Mouse (Mus musculus) embryonic facial prominence, embryonic 10.5 days (tissue): ENCODE results near the gene Magi1. TPM values are rescaled to one million over a fixed set of nuclear protein-coding genes. Genes with fewer than 3 reads are reported as not detected.

Experiments
- DNase-seq: peaks from one replicate; pipeline ENCODE4 v3.0.0-alpha.2; 2017; ENCODE audit warnings: low spot score
- H3K27ac ChIP-seq: fragments of 300-500 bp; sonication (generic); replicated peaks from 2 replicates; pipeline ENCODE4 v1.5.1; 2016; ENCODE audit warnings: mild to moderate bottlenecking
- H3K27me3 ChIP-seq: fragments of 300-500 bp; sonication (generic); replicated peaks from 2 replicates; pipeline ENCODE4 v1.6.1; 2016; ENCODE audit warnings: low read depth, mild to moderate bottlenecking; ENCODE audit not compliant: poor library complexity, severe bottlenecking
- H3K36me3 ChIP-seq: fragments of 300-500 bp; sonication (generic); replicated peaks from 2 replicates; pipeline ENCODE4 v1.6.1; 2016; ENCODE audit warnings: mild to moderate bottlenecking, moderate library complexity
- H3K4me1 ChIP-seq: fragments of 300-500 bp; sonication (generic); 2 replicates; pipeline ENCODE4 v1.6.1; 2016
- H3K4me3 ChIP-seq: fragments of 300-500 bp; sonication (generic); 2 replicates; pipeline ENCODE4 v1.5.1; 2016; ENCODE audit warnings: mild to moderate bottlenecking, moderate library complexity
- H3K9me3 ChIP-seq: fragments of 300-500 bp; sonication (generic); 2 replicates; pipeline ENCODE4 v1.6.1; 2016; ENCODE audit warnings: mild to moderate bottlenecking
- WGBS: fragments of 180-500 bp; shearing (Covaris S2); methylation state at CpG from one replicate; pipeline ENCODE4 v1.1.7; 2016; 5-methylcytosine and 5-hydroxymethylcytosine counted together
- polyA plus RNA-seq: library from polyadenylated mRNA; unstranded; fragments of >200 nt; fragmentation: Nextera tagmentation; extraction: Ambion mirVana; gene quantifications from 2 replicates; pipeline ENCODE4 v1.2.1, GENCODE M21; 2016

The Magi1 gene
- polyA plus RNA-seq, 1 experiment from 2014 or later = 16.1 TPM

DNA sequence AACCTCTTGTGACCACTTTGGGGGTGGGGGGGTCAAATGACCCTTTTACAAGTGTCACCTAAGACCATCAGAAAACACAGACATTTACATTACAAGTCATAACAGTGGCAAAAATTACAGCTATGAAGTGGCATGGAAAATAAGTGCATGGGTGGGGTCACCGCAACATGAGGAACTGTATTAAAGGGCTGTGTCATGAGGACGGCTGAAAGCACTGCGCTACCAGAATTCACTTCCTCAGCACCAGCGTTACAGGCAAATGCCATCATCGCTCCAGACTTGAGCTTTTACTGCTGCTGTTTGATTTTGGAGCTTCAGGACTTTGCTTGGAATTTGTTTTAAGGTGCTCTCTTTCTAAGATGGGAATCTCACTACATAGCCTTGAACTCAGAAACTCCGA is 62.0 kb downstream of the Magi1 start:
- H3K27ac ChIP-seq = no peak overlapping the region
- 88% methylated on average over 6 of the region's 6 CpGs for WGBS
- H3K36me3 ChIP-seq = no peaks in the 10 kb centered on the region
- no peak for DNase-seq
- H3K9me3 ChIP-seq = no peaks in the 10 kb centered on the region
- no peaks in the 10 kb centered on the region for H3K27me3 ChIP-seq
- H3K4me3 ChIP-seq = no peak overlapping the region
- peaks cover 64% of the 10 kb centered on the region for H3K4me1 ChIP-seq

DNA sequence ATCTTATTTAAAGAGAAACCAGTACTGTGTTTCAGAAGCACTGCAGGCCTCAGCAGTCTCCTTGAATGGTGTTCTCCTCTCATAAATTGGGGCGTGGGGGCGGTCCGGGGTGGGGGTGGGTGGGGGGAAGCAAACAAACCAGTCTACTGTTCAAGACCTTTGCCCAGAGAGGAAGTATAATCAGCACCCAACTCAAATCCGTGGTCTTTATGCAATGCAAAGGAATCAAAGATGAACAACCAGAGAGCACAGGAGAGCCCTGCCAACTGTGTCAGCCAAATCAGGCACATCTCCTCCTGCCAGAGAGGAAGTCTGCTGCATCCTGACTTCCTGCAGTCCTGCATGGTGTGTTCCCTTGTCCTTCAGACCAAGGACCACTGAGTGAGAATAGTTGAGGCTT is 65.6 kb downstream of the Magi1 start:
- Histone ChIP-seq H3K27me3 (no peaks in the 10 kb centered on the region), H3K4me3 (no peak overlapping the region), H3K36me3 (no peaks in the 10 kb centered on the region), H3K4me1 (peaks cover 35% of the 10 kb centered on the region), H3K27ac (no peak overlapping the region), H3K9me3 (no peaks in the 10 kb centered on the region)
- WGBS = 80% methylated on average over 4 of the region's 4 CpGs
- DNase-seq = no peak

DNA sequence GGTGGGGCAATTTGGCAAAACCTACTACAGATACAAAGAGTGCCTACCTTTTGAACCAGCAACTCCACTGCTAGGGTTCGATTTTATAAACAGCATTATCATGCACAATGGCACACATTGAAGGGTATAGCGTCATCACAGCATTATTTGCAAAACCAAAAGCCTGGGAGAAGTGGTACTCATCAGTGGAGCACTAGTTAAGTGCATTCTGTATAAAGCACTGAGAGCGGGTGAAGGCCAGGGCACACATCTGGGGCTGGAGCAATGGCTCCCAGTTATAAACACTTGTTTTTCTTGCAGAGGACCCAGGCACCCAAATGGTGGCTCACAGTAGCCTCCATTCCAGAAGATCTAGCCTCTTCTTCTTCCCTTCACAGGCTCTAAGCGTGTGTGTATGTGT is 67.9 kb downstream of the Magi1 start:
- 93% methylated on average over 4 of the region's 4 CpGs for WGBS

DNA sequence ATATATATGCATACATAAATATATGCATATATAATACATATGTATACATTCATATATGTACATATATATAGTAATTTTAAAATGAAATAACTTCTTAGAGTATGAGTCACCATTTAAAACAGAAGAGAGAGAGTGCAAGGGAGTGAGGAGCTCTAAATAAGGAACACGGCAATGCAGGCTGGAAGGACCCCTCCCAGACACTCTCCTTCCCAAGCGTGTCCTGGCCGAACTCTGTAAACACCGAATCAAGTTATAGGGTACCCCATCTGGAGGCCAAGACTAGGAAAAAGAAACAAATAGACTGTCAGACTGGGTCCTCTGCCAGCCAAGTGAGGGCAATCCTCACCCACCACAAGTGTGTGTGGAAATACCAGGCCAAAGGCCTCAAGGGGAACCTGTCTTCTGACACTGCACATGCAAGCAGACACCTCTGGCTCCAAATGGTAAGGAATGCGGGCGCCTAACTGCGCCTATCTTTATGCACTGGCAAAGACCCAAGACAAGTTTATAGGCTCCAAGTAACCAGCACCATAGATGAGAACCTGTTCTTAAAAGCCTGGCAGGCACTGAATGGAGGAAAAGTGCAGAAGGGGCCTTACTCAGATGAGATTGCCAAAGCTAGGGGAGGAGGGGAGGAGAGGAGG is 68.7 kb downstream of the Magi1 start:
- Histone ChIP-seq H3K27ac (peak overlapping the region; percentile 14; the same call in 1 of the 2 replicates), H3K36me3 (no peaks in the 10 kb centered on the region), H3K27me3 (no peaks in the 10 kb centered on the region), H3K9me3 (no peaks in the 10 kb centered on the region), H3K4me3 (no peak overlapping the region), H3K4me1 (peaks cover 26% of the 10 kb centered on the region)
- DNase-seq = no peak
- 89% methylated on average over 7 of the region's 7 CpGs for WGBS

More for the DNA sequence above, 67.9 kb downstream of the Magi1 start:
- Histone ChIP-seq H3K36me3 (no peaks in the 10 kb centered on the region), H3K4me1 (peaks cover 30% of the 10 kb centered on the region), H3K9me3 (no peaks in the 10 kb centered on the region), H3K4me3 (no peak overlapping the region), H3K27ac (no peak overlapping the region), H3K27me3 (no peaks in the 10 kb centered on the region)
- DNase-seq = no peak

DNA sequence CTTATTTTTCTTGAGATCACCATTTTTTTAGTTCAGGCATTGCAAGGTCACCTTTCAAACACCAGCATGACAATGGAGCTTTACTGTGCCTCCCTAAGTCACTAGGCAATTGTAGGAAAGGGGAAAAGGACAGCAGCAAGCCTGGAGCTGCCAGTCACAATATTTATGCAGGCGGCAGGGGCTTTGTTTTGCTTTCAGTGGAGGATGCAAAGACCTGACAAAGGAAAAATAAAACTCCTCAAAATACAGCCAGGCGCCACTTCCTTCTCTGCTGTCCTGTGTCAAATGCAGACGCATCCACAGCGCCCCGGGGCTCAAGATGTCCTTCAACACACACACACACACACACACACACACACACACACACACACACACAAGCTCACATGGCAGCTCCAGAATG is 77.8 kb downstream of the Magi1 start:
- DNase-seq = no peak
- peaks cover 49% of the 10 kb centered on the region for H3K4me1 ChIP-seq
- WGBS = 35% methylated on average over 5 of the region's 5 CpGs
- peak overlapping the region; percentile 41; the same call in 1 of the 2 replicates for H3K27ac ChIP-seq
- no peaks in the 10 kb centered on the region for H3K36me3 ChIP-seq
- H3K4me3 ChIP-seq = no peak overlapping the region
- no peaks in the 10 kb centered on the region for H3K9me3 ChIP-seq
- H3K27me3 ChIP-seq = no peaks in the 10 kb centered on the region

DNA sequence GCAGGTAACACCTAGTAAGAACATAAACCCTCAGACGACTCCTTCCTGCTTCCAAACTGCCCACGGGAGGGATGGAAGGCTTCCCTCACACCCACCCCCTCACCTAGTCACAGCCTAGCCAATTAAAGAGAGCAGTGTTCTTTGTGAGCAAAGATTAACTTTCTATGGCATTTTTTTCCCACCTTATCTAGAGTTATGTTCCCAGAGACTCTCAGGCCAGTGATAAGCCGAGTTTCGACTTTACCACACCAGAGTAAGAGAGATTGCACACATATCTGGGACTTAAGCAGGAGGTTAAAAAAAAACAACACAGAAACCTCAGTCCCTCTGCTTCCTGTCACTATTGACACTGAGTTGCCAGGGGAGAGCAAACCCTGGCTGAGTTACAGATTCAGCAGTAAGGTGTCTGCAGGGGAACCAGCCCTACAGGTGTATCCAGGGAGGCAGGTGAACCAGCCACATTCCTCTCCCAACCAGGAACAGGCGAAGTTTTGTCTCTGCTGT is 80.0 kb downstream of the Magi1 start:
- DNase-seq = no peak
- peak overlapping the region; percentile 10; the same call in 1 of the 2 replicates for H3K27ac ChIP-seq
- no peaks in the 10 kb centered on the region for H3K36me3 ChIP-seq
- H3K4me1 ChIP-seq = peaks cover 51% of the 10 kb centered on the region
- H3K27me3 ChIP-seq = no peaks in the 10 kb centered on the region
- H3K4me3 ChIP-seq = no peak overlapping the region
- H3K9me3 ChIP-seq = no peaks in the 10 kb centered on the region
- WGBS = 54% methylated on average over 5 of the region's 5 CpGs

DNA sequence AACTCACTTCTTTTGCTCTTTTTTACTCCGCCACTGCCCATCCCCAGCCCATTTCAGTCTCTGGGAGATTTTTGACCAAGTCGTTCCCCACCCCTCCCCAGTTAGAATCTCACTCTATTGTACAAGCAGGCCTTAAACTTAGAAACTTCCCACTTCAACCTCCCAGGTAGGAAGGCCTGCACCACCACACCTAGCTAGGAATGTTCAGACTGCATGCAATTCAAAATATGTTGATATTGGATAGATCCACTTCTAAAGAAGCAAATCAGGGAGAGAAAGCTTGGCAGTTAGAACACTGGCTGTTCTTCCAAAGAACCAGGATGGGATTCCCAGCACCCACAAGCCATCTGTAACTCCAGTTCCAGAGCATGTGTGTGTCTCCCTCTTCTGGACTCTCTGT is 81.8 kb downstream of the Magi1 start:
- H3K4me3 ChIP-seq = no peak overlapping the region
- no peaks in the 10 kb centered on the region for H3K9me3 ChIP-seq
- no peaks in the 10 kb centered on the region for H3K36me3 ChIP-seq
- 95% methylated on average over 2 of the region's 2 CpGs for WGBS
- DNase-seq = no peak
- H3K27ac ChIP-seq = no peak overlapping the region
- peaks cover 51% of the 10 kb centered on the region for H3K4me1 ChIP-seq
- no peaks in the 10 kb centered on the region for H3K27me3 ChIP-seq

DNA sequence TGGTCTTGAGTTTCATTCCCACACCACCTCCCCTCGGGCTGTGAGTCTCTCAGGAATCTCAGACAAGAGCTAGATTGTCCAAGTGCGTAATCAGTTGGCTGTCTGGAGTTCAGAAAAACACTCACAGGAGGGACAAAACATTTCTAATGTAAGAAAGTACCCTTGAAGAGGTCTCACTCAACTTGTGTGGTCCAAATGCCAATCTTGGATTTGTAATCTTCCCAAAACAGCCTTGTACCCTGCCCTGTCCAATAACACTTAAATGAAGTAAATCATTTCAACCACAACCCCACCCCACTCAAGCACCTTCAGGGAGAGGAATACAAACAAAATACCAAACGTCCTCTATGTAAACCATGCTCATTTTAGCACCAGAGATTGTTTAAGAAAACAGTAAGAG is 82.8 kb downstream of the Magi1 start:
- Histone ChIP-seq H3K27me3 (no peaks in the 10 kb centered on the region), H3K27ac (no peak overlapping the region), H3K4me1 (peaks cover 43% of the 10 kb centered on the region), H3K4me3 (no peak overlapping the region), H3K36me3 (no peaks in the 10 kb centered on the region), H3K9me3 (no peaks in the 10 kb centered on the region)
- DNase-seq = no peak
- 36% methylated on average over 3 of the region's 3 CpGs for WGBS

DNA sequence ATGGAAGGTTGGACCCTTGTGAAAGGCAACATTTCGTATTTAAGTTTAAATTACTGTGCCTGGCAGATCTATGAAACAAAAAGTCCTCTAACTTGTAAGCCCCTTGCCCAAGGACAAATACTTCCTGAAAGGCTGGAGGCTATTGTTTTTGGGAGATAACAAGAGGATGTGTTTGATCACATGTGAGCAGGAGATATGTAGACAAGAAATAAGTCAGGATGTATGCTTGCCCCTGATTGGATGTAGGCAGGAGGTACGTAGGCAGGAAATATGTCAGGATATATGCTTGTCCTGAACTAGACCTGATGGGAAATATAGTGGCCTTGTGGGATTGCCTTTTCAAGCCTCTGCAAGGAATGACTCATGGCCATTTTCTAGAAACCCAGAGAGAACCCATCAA is 84.0 kb downstream of the Magi1 start:
- 87% methylated on average over 2 of the region's 2 CpGs for WGBS
- H3K4me1 ChIP-seq = peaks cover 42% of the 10 kb centered on the region
- H3K27ac ChIP-seq = no peak overlapping the region

DNA sequence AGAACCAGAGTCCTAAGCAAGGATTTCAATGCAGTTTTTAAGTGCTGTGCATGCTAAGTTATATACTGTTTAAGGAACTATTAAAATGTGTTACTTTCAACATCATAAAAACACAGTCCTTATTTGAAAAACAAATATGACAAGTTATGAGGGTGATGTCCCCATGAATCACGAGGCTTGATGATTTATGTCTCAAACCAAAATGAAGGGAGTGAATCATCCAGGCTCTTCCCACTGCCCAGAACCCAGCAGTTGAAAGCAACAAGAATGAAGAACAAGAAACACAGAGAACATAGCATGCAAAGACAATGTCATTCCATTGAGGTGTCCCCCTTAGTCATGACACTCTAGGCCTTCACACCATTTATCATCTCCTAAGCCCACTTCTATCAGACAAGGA is 85.9 kb downstream of the Magi1 start:
- WGBS = 88% methylated on average over 1 of the region's 1 CpGs
- Histone ChIP-seq H3K27ac (no peak overlapping the region), H3K9me3 (no peaks in the 10 kb centered on the region), H3K4me3 (no peak overlapping the region), H3K36me3 (no peaks in the 10 kb centered on the region), H3K27me3 (no peaks in the 10 kb centered on the region), H3K4me1 (peaks cover 28% of the 10 kb centered on the region)
- DNase-seq = no peak

More for the DNA sequence above, 84.0 kb downstream of the Magi1 start:
- Histone ChIP-seq H3K27me3 (no peaks in the 10 kb centered on the region), H3K9me3 (no peaks in the 10 kb centered on the region), H3K4me3 (no peak overlapping the region), H3K36me3 (no peaks in the 10 kb centered on the region)
- no peak for DNase-seq

DNA sequence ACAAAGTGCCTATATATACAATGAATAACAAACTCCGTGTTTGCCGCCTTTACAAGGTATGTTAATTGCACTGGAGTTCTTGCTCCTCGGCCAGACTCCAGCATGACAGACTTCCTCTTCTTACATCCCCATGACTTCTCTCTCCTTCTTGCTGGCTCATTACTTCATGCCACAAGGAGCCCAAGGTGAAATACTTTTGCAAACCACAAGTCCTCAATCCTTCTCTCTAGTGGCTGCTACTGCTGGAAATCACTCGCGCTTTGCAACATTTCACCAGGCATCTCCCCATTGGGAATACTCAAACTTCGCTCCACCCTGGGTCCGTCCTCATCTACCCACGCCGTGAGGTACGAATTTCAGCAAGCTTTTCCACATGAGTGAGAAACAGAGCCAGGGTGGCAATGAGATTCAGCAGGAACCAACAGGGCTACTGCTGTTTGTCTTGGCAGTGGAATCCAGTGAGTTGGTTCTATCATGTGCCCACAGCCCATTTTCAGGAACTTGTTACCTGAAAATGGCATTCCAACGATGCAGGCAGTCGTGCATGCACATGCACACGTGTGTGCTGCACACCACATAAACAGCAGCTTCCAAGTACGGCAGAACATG is 88.3 kb downstream of the Magi1 start:
- DNase-seq = no peak
- Histone ChIP-seq H3K27ac (no peak overlapping the region), H3K27me3 (no peaks in the 10 kb centered on the region), H3K4me1 (peaks cover 26% of the 10 kb centered on the region), H3K36me3 (no peaks in the 10 kb centered on the region), H3K4me3 (no peak overlapping the region), H3K9me3 (no peaks in the 10 kb centered on the region)
- 84% methylated on average over 14 of the region's 14 CpGs for WGBS

DNA sequence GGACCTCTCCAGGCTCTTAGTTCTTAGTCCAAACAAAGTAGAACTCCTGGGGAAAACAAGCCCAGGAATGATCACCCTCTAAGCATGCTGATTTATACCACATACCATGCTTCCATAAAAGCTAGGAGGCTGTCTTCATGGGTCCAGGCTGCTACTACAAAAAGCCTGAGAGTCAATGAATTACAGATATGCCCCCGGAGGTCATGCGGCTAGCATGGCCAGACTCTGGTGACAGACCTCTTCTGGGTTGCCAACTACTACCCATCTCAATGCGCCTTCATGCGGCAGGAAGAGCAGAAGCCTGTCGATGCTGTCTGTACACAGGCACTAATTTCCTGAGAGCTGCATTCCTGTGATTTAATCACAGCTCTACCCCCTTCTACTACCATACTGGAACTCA is 92.9 kb downstream of the Magi1 start:
- no peak overlapping the region for H3K27ac ChIP-seq
- WGBS = 84% methylated on average over 5 of the region's 5 CpGs
- H3K27me3 ChIP-seq = no peaks in the 10 kb centered on the region
- DNase-seq = no peak
- H3K4me1 ChIP-seq = peaks cover 44% of the 10 kb centered on the region
- H3K4me3 ChIP-seq = no peak overlapping the region
- no peaks in the 10 kb centered on the region for H3K36me3 ChIP-seq
- H3K9me3 ChIP-seq = no peaks in the 10 kb centered on the region

DNA sequence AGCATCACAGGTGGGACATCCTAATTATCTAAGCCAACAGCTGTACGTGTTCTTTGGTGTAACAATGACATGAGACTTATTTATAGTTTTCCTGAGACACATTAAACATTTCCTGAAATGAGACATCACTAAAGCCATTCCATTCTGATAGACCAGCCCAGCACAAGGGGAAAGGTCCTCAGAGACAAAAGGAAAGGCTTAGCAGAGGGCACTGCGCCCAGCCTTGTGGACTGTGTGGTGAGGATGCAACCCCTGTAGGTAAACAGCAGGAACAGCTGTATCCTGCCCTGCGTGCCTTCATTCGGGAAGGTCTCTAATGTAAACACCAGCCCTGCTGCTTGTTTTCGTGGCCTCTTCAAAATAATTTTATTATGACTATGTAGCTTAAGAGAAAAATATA is 94.3 kb downstream of the Magi1 start:
- H3K4me1 ChIP-seq = peaks cover 41% of the 10 kb centered on the region
- WGBS = 56% methylated on average over 5 of the region's 5 CpGs

More for the DNA sequence above, 94.3 kb downstream of the Magi1 start:
- Histone ChIP-seq H3K4me3 (no peak overlapping the region), H3K9me3 (no peaks in the 10 kb centered on the region), H3K27ac (no peak overlapping the region; the same call in 1 of the 2 replicates), H3K27me3 (no peaks in the 10 kb centered on the region), H3K36me3 (no peaks in the 10 kb centered on the region)
- DNase-seq = no peak
